Mouse (Mus musculus) c-Kit-positive CD71-positive TER-119-negative erythroid progenitor cells, embryonic 14.5 days (primary cell): ENCODE results near the gene Olfr1254.

Experiments used
- DNase-seq: peaks from one replicate; pipeline ENCODE4 v3.0.0-alpha.2; 2013; ENCODE audit warnings: low read depth

Olfr1254 gene

DNA sequence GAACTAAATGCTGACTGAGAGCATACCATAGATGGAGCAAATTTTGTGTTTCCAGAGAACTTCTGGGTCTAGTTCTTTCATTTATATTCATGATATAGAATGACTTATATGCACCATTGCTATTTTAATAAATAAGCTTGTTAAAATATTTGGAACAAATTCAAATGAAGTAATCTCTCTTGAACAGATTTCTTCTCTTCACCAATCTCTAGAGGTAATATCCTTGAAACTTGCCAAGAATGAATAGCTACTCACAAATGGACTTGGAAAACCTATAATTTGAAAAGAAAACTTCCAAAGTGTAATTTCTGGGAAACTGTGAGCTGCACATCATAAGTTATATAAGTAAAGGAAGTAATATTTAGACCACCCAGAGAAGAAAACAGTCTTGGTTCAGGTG, at the start of gene Olfr1254:
Olfr1254 (minus strand) TSS at position 101 of the 400 bp plus-strand sequence.
- DNase-seq, result no peak

DNA sequence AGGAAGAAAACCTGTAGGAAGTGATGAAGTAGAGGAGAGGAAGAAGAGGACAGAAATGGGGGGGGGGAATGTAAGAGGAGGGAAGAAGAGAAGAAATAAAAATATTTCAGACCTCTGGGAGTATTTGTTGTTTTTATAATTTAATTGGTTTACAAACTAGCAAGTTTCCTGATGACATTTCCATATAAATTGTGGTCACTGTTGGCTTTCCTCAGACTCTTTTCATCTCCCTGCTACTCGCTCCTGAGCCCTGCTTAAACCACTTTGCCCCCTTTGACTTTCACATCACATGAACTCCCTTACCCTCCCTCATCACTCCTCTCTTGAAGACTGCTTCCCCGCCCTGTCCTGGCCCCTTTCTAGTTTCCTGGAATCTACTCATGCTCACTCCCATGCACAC, 48.0 kb upstream of the Olfr1254 start, which contains the start of gene Olfr1256:
Olfr1256 (minus strand) TSS at position 101 of the 400 bp plus-strand sequence.
- DNase-seq, result no peak

DNA sequence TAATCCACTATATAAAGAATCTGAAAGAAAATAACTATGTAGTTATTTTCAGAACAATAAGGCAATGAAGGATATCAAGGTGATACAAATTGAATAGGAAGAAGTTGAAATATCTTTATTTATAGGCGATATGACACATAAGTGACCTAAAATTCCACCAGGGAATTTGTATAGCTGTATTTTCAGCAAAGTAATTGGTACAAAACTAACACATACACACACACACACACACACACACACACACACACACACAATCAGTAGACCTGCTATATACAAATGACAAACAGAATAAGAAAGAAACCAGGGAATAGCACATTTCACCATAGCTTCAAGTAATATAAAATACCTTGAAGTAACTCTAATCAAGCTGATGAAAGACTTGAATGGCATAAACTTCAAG, 26.8 kb upstream of the Olfr1254 start:
- no peak for DNase-seq

DNA sequence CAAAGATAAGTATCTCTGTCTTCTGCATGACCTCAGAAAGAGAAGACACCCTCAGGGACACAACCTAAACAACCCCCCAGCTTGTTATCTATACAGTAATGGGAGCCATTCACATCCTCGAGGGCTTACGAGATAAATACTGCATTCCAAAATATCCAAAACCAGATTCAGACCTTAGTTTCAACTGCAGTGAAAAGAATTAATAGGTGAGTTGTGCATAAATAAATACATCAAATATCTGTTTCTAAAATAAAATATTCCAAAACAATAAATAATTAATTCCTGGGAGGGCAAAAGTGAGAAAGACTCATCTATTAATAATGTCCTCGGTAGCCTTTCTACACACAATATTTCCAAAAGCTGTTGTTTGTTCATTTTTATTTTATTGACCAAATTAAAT, 18.3 kb upstream of the Olfr1254 start, which contains the start of gene Olfr1255:
Olfr1255 (plus strand) TSS at position 301 of the 400 bp plus-strand sequence.
- DNase-seq, result no peak

DNA sequence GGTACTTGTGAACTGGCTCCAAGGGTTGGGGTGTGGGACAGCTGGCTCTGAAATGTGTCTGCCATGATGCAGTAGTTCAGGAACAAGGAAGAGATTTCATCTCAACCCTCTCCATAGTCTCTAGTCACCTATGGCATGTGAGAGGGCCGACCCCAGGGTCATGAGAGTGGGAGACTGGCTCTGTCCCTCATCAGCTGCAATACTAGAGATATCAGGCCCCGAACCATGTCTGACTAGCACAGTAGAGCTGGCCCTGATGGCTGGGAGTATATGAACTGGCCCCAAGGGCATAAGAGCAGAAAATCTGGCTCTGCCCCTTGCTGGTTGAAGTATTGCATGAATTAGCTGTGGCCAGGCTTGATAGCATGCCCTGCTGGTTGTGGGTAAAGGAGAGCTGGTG, 17.3 kb upstream of the Olfr1254 start:
- DNase-seq, result no peak

DNA sequence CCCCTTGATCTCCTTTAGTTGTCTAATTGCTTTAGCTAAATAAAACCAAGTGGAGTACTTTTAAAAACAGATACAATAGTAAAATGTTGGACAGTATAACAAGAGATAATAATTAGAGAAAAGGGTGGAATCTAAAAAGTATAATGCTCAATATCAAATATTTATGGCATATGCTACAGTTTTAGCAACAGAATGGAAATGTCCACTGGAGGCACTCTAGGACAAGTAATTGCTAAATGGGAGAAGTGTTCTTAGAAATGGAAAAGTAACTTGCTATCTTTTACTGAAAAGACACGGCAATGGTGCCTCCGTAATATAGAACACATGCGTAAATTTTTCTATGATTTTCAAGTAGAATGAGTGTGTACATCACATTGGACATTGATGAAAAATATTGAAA, 6.2 kb upstream of the Olfr1254 start:
- DNase-seq, result no peak

DNA sequence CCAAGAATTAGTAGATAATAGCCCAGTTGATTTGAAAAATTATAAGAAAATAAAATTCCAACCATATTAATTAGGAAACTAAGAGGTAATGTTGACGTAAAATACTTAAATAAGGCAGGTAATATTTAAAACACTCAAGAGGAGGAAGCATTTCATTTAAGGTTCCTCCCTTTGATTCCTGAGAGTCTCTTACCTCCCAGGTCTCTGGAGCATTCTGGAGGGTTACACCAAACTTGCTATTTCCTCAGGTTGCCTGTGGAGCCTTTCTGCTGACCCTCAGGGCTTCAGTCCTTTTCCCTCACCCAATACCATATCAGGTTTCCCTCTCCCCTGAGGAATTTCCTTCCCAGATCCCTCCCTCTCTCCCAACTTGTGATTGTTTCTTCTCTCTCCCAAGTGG, 36.4 kb downstream of the Olfr1254 start, which contains the start of gene Olfr1253:
Olfr1253 (minus strand) TSS at position 101 of the 400 bp plus-strand sequence.
- DNase-seq, result no peak
